8 mouse cellular contexts compared by ENCODE assay signal in the genomic region with DNA sequence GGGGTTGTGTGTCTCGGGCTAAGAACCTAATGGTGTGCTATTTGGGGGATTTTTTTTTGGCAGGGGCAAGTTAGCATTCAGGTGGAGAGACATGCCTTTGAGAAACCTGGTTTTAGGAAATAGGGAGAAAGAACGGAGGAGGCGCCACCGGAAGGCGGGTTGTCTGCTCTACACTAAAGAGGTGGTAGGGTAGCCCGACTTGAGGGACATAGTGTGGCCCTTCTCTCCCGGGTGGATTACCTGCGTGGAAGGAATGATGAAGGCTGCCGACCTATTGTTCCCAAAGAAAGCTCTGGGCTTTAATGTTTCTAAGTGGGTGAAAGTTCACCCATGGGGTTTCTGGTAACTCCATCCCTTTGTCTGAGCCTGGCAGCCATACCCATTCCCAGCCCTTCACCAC. TPM values are rescaled to one million over a fixed set of nuclear protein-coding genes. Genes with fewer than 3 reads are reported as not detected.
DNase-seq lines count a peak whose midpoint lies in the region; TF ChIP-seq lines count a peak whose summit lies in the region.

No protein-coding gene starts in this region.

- no peak for TF ChIP-seq POLR2A in spleen, adult 2 months (IDR thresholded peaks at IDR 0.05; ENCODE audit: low read depth, low read length)

- peak; percentile 14 for DNase-seq in adrenal gland, postnatal 14 days
- DNase-seq in adrenal gland, adult 18-20 months (ENCODE audit: low spot score in 2 of 2), result no peak
- DNase-seq in spleen, adult 2 months (ENCODE audit: low read depth in 1 of 2, low spot score in 2 of 2), result no peak
- no peak for DNase-seq in spleen, adult 12 weeks (ENCODE audit: low spot score)
- DNase-seq in hindbrain, embryonic 10.5 days (ENCODE audit: low spot score), result no peak
- DNase-seq in lung, postnatal 36 days, result peak; percentile 31
- DNase-seq in urinary bladder, postnatal 10 days (ENCODE audit: low spot score), result no peak
- no peak for DNase-seq in urinary bladder, postnatal 4 days (ENCODE audit: low spot score in 2 of 2)

- no peaks in the 10 kb centered on the region for H3K36me3 ChIP-seq in spleen, adult 2 months (ENCODE audit: control insufficient read depth, insufficient read depth, low read length)
- H3K36me3 ChIP-seq in hindbrain, embryonic 10.5 days, result peaks cover 6% of the 10 kb centered on the region; the same call in 1 of the 2 replicates

- H3K27me3 ChIP-seq in spleen, adult 2 months (ENCODE audit: control insufficient read depth, insufficient read depth, low read length), result no peaks in the 10 kb centered on the region
- no peaks in the 10 kb centered on the region for H3K27me3 ChIP-seq in hindbrain, embryonic 10.5 days (ENCODE audit: insufficient read depth, poor library complexity, severe bottlenecking)

- H3K9me3 ChIP-seq in hindbrain, embryonic 10.5 days, result no peaks in the 10 kb centered on the region

- no peak for TF ChIP-seq CTCF in spleen, adult 2 months (IDR thresholded peaks at IDR 0.05; ENCODE audit: extremely low read depth, insufficient read depth, insufficient read length, insufficient replicate concordance)

- peaks cover 14% of the 10 kb centered on the region for H3K4me1 ChIP-seq in spleen, adult 2 months (ENCODE audit: control insufficient read depth, insufficient read depth, insufficient read length)
- H3K4me1 ChIP-seq in hindbrain, embryonic 10.5 days (replicated peaks), result peaks cover 33% of the 10 kb centered on the region

- WGBS in spleen, adult 2 months, result 3% methylated on average over 9 of the region's 9 CpGs
- 2% methylated on average over 9 of the region's 9 CpGs for WGBS in hindbrain, embryonic 10.5 days

- H3K27ac ChIP-seq in spleen, adult 2 months (ENCODE audit: insufficient read depth, low read length), result peak overlapping the region; percentile 85
- H3K27ac ChIP-seq in hindbrain, embryonic 10.5 days, result peak overlapping the region; percentile 97

- H3K4me3 ChIP-seq in spleen, adult 2 months (ENCODE audit: extremely low read depth, insufficient read depth, insufficient read length), result peak overlapping the region; percentile 89
- H3K4me3 ChIP-seq in hindbrain, embryonic 10.5 days, result peak overlapping the region; percentile 88

RNA-seq across cellular contexts. Expression of a gene that starts 0.9 kb away (rescaled TPM):
- 68.3 and 87.3 TPM in 2 replicates for total RNA-seq in adrenal gland, postnatal 14 days (2021)
- 100 to 1,000 TPM in 1 of 2 experiments, 10 to 100 TPM in 1; 89.7 to 274 TPM for total RNA-seq in adrenal gland, adult 18-20 months (2021)
- polyA plus RNA-seq in spleen, adult 2 months (2012; rRNA removed), result 9.6 and 14.8 TPM in 2 replicates
- 44.3 and 55.9 TPM in 2 replicates for polyA plus RNA-seq in hindbrain, embryonic 10.5 days (2016; fragmentation: Nextera tagmentation; extraction: Ambion mirVana)

Comparison
In these comparisons a context has a peak if more than half of its experiments do, and no peak if none do; other contexts are left out.
1. DNase-seq: peak in adrenal gland, postnatal 14 days (single experiment) and lung, postnatal 36 days (single experiment); none in adrenal gland, adult 18-20 months (0 of 2), spleen, adult 2 months (0 of 2), spleen, adult 12 weeks (single experiment), hindbrain, embryonic 10.5 days (single experiment), urinary bladder, postnatal 10 days (single experiment) and urinary bladder, postnatal 4 days (0 of 2).